Mouse (Mus musculus): ENCODE data around the gene Syce1. TPM values are rescaled to one million over a fixed set of nuclear protein-coding genes. Genes with fewer than 3 reads are reported as not detected.

The Syce1 gene
- under 1 TPM in 1 of 2 experiments, not detected in 1; 0.18 TPM for polyA plus RNA-seq (2017; shearing (Covaris generic))

GRCm38 (mm10) chr7:140787406-140788052, at the start of gene Syce1:
TSS of gene Syce1 (minus strand) at chr7:140787852.

GRCm38 (mm10) chr7:140834968-140835757, 47.5 kb upstream of the Syce1 start, which contains the start of gene Urah:
TSS of gene Urah (plus strand) at chr7:140835018.

DNA sequence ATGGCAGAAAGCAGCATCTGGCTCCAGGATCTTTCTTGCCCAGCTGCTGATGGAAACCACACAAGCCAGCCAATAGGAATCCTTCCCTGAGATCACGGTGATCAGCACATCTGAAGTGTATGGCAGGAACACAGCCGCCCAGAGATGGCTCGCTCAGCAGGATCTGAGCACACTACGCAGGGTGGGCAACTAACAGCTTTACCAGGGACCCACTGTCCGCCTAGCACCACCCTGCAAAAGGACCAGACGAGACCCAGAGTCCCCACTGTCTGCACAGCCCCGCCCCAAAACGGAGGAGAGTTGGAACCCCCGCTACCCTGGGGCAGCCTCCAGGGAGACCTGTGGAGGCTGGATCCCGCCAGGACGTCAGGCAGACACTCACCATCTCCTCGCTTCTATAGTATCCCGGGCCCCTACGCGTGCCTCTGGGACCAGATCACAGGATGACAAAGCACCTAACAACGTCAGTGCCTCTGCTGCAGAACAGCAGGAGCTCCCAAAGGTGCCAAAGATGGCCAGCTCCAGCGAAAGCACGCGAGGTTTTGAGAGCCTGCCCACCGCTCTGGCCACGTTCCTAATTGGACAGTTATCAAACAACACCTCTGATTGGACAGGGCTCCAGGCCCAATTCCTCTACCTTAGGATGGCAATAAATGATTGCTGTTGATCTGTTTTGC, 34.1 kb upstream of the Syce1 start, which contains the start of gene Zfp941:
Gene Zfp941 (minus strand): TSS at position 526 of the 677 bp plus-strand sequence.

GRCm38 (mm10) chr7:140763447-140764020, 24.1 kb downstream of the Syce1 start, which contains the start of gene Cyp2e1:
TSS of gene Cyp2e1 (plus strand) at chr7:140763739.

Other genes starting within 250 kb of the Syce1 start
- gene Olfr538, start 220.0 kb downstream of the Syce1 start, polyA plus RNA-seq (2017; shearing (Covaris generic)) = not detected
- under 1 TPM; 0.06 to 0.12 TPM for gene Olfr46, start 186.6 kb downstream of the Syce1 start, polyA plus RNA-seq (2017; shearing (Covaris generic))
- not detected for gene Olfr61, start 158.9 kb downstream of the Syce1 start, polyA plus RNA-seq (2017; shearing (Covaris generic))
- not detected for gene Olfr53, start 141.4 kb downstream of the Syce1 start, polyA plus RNA-seq (2017; shearing (Covaris generic))
- under 1 TPM; 0.08 to 0.70 TPM for gene Olfr539, start 127.9 kb downstream of the Syce1 start, polyA plus RNA-seq (2017; shearing (Covaris generic))
- gene Olfr45, start 105.9 kb downstream of the Syce1 start, polyA plus RNA-seq (2017; shearing (Covaris generic)) = under 1 TPM; 0.04 to 0.20 TPM
- gene Olfr541, start 90.6 kb downstream of the Syce1 start, polyA plus RNA-seq (2017; shearing (Covaris generic)) = under 1 TPM in 1 of 2 experiments, not detected in 1; 0.84 TPM
- under 1 TPM; 0.10 to 0.18 TPM for gene Cyp2e1, start 24.1 kb downstream of the Syce1 start, polyA plus RNA-seq (2017; shearing (Covaris generic))
- 1 to 10 TPM in 1 of 2 experiments, under 1 TPM in 1; 0.46 to 1.9 TPM for gene Zfp941, start 34.3 kb upstream of the Syce1 start, polyA plus RNA-seq (2017; shearing (Covaris generic))
- gene Urah, start 47.2 kb upstream of the Syce1 start, polyA plus RNA-seq (2017; shearing (Covaris generic)) = under 1 TPM in 1 of 2 experiments, not detected in 1; 0.58 TPM
- not detected for gene Scgb1c1, start 57.7 kb upstream of the Syce1 start, polyA plus RNA-seq (2017; shearing (Covaris generic))
- gene Odf3, start 60.0 kb upstream of the Syce1 start, polyA plus RNA-seq (2017; shearing (Covaris generic)) = under 1 TPM in 1 of 2 experiments, not detected in 1; 0.28 TPM
- gene Gm45785, start 68.5 kb upstream of the Syce1 start, polyA plus RNA-seq (2017; shearing (Covaris generic)) = under 1 TPM in 1 of 2 experiments, not detected in 1; 0.54 TPM
- 100 to 1,000 TPM; 114 to 152 TPM for gene Ric8a, start 69.1 kb upstream of the Syce1 start, polyA plus RNA-seq (2017; shearing (Covaris generic))
- 10 to 100 TPM; 41.3 to 51.5 TPM for gene Bet1l, start 69.7 kb upstream of the Syce1 start, polyA plus RNA-seq (2017; shearing (Covaris generic))
- gene Psmd13, start 94.1 kb upstream of the Syce1 start, polyA plus RNA-seq (2017; shearing (Covaris generic)) = 100 to 1,000 TPM; 186 to 193 TPM
- gene Sirt3, start 94.5 kb upstream of the Syce1 start, polyA plus RNA-seq (2017; shearing (Covaris generic)) = 10 to 100 TPM in 1 of 2 experiments, 1 to 10 TPM in 1; 8.7 to 11.6 TPM
- not detected for gene Cox8b, start 112.6 kb upstream of the Syce1 start, polyA plus RNA-seq (2017; shearing (Covaris generic))
- gene Nlrp6, start 133.1 kb upstream of the Syce1 start, polyA plus RNA-seq (2017; shearing (Covaris generic)) = under 1 TPM in 1 of 2 experiments, not detected in 1; 0.05 TPM
- 10 to 100 TPM; 24.8 to 37.5 TPM for gene Pgghg, start 153.5 kb upstream of the Syce1 start, polyA plus RNA-seq (2017; shearing (Covaris generic))
- gene Ifitm5, start 162.4 kb upstream of the Syce1 start, polyA plus RNA-seq (2017; shearing (Covaris generic)) = 1 to 10 TPM in 1 of 2 experiments, under 1 TPM in 1; 0.35 to 1.1 TPM
- gene Gm45717, start 168.1 kb upstream of the Syce1 start, polyA plus RNA-seq (2017; shearing (Covaris generic)) = not detected
- 10 to 100 TPM; 37.1 to 96.5 TPM for gene Ifitm2, start 168.1 kb upstream of the Syce1 start, polyA plus RNA-seq (2017; shearing (Covaris generic))
- 1 to 10 TPM in 1 of 2 experiments, not detected in 1; 1.9 TPM for gene Ifitm1, start 179.4 kb upstream of the Syce1 start, polyA plus RNA-seq (2017; shearing (Covaris generic))
- 1 to 10 TPM; 3.5 to 8.8 TPM for gene Ifitm3, start 222.9 kb upstream of the Syce1 start, polyA plus RNA-seq (2017; shearing (Covaris generic))
- gene Ifitm6, start 230.1 kb upstream of the Syce1 start, polyA plus RNA-seq (2017; shearing (Covaris generic)) = not detected
- not detected for gene Gm17387, start 241.3 kb upstream of the Syce1 start, polyA plus RNA-seq (2017; shearing (Covaris generic))

All from inflammation-experienced regulatory T-cells (primary cell).